Mouse (Mus musculus) gonadal fat pad, adult 2 months (tissue): ENCODE data around the gene Nepro. TPM values are rescaled to one million over a fixed set of nuclear protein-coding genes. Genes with fewer than 3 reads are reported as not detected.

Experiments used
- DNase-seq: peaks from one replicate; pipeline ENCODE4 v3.0.0-alpha.2; 2012; ENCODE audit warnings: low read depth
- polyA plus RNA-seq: library from polyadenylated mRNA; depleted of rRNA; stranded (reverse); fragments of >200 nt; gene quantifications from 2 replicates; pipeline ENCODE4 v1.2.3, GENCODE M21; 2012; rRNA removed

The Nepro gene
- polyA plus RNA-seq, 1 experiment: 4.2 TPM

DNA sequence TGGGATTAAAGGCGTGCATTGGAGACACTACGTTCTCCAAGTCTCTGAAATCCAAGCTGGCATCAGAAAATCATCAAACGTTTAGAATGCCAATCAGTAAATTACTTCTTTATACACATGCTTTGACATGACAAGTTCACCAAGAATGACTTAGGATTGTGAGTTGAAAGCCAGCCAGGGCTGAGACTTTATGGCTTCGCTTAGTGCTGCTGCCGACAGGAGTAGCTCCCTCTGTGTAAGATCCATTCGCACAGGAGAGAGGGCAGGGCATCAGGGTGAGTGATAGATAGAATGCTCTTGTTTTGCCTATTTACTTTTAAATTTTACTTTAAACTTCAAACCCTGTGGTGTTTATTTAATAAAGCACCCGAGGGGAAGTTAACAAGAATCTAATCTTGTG lies 43.4 kb downstream of the Nepro start:
- no peak for DNase-seq

DNA sequence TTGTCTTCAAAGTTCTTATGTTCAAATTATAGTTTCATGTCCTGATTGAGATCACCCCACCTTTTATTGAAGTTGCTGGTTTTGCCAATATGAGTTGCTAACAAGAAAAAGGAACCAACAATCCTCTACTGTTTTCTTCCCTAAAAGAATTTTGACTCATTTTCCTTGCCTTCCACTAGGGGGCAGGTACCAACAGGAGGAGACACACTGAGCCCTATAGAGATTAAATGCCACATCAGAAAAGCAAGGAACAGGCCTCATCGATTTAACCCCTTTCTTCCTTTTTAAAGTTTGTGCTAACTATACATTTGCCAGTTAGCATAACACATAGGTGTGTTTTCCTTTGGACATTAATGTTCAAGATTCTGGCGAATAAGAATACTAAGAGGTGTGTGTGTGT lies 43.9 kb downstream of the Nepro start:
- no peak for DNase-seq

GRCm38 (mm10) chr16:44772577-44772976 lies 48.5 kb downstream of the Nepro start:
- no peak for DNase-seq

- DNase-seq: no peak
These were observed 49.6 kb downstream of the Nepro start for GRCm38 (mm10) chr16:44773673-44774072.

DNA sequence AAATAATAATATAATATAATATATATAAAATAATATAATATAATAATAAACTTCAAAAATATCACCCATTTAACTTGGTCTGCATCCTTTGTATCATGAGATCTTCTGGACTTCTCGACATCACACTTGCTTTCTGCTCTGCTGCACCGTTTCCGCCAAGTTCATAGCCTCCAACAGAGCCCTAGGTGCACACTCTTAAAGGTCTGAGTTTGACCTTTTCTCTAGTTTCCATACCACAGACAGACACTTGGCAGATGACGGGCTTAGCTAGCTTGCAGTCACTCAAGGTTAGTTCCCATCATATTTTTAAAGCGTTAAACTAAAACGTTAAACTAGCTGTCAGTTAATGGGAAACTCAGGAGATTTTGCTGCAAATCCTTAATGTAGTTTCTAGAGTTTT lies 50.1 kb downstream of the Nepro start:
- no peak for DNase-seq

DNA sequence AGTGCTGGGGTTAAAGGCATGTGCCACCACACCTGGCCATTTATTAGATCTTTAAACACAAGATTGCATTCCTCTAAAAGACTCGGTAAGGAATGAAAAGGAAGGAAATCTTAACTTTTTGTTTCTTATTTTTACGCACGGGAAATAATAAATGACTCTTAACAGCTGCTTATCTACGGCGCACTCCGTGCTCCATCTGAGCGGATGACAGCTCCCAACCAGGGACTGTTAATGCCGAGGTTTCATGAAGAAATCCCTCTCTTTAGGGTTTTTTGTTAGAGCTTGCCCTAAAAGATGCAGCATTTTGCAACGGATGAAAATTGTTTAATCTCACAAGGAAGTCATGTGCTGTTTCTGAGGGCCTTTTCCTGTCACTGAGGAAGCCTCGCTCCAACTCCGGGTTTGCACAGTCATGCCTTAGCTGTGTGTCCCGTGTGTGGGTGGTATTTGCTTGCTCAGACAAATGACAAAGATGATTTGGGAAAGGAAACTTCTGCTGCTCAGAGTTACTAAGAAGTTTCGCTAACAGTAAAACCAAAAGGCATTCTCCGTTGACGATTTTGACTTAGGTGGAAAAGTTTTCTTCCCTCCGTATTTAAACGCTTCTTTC lies 54.5 kb downstream of the Nepro start:
- no peak for DNase-seq

DNA sequence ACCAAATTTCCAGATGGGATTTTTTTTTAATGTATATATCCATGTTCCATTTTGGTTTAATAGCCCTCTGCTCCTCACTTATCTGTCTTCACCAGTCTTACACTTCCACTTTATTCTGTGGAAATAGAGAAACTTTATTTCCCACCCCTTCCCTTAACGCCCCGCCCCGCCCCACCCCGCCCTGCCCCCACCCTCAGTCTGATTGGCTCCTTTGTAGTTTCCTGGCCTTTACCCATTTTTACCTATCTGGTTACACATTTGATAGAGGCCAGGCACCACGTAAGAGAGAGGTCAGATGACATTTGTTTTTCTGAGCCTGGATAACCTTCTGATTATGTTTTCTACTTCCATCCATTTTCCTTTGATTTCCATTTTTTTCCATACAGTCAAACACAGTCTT lies 55.4 kb downstream of the Nepro start:
- DNase-seq: no peak

GRCm38 (mm10) chr16:44780751-44781150 lies 56.6 kb downstream of the Nepro start:
- no peak for DNase-seq

Other genes with a start within 250 kb of the Nepro start
- gene Boc, start 165.4 kb upstream of the Nepro start, polyA plus RNA-seq: 22.7 and 29.7 TPM in 2 replicates
- 5.8 and 7.1 TPM in 2 replicates for gene Gtpbp8, start 22.1 kb downstream of the Nepro start, polyA plus RNA-seq
- 1.7 and 1.8 TPM in 2 replicates for gene Cd200r1, start 41.4 kb downstream of the Nepro start, polyA plus RNA-seq
- gene Cd200r4, start 87.4 kb downstream of the Nepro start, polyA plus RNA-seq: 0.27 and 0.30 TPM in 2 replicates
- not detected in 2 replicates for gene Cd200r2, start 142.8 kb downstream of the Nepro start, polyA plus RNA-seq
- gene Cd200r3, start 219.4 kb downstream of the Nepro start, polyA plus RNA-seq: not detected in 2 replicates